Mouse (Mus musculus) limb, embryonic 14.5 days (tissue): ENCODE measurements around the gene Mrtfa. TPM values are rescaled to one million over a fixed set of nuclear protein-coding genes. Genes with fewer than 3 reads are reported as not detected.
A peak's percentile ranks its signal among the peaks of the same experiment; 100 is the strongest.

Source experiments
- ATAC-seq: fragments of 200-750 bp; cut with Nextera tagmentation; 2 replicates; pipeline ENCODE4 v1.8.0; 2017; ENCODE audit warnings: low read depth, moderate number of reproducible peaks, moderate TSS enrichment; ENCODE audit not compliant: low FRiP score
- DNase-seq: peaks from one replicate; pipeline ENCODE4 v3.0.0-alpha.2; 2015; ENCODE audit warnings: low spot score
- H3K27ac ChIP-seq: fragments of 300-500 bp; sonication (generic); replicated peaks from 2 replicates; pipeline ENCODE4 v1.5.1; 2014; ENCODE audit warnings: low read depth, mild to moderate bottlenecking, low read length, moderate library complexity, mixed read lengths
- H3K27me3 ChIP-seq: fragments of 300-500 bp; sonication (generic); 2 replicates; pipeline ENCODE4 v1.6.1; 2014; ENCODE audit warnings: low read length, mixed read lengths; ENCODE audit not compliant: control insufficient read depth, insufficient read depth
- H3K36me3 ChIP-seq: fragments of 300-500 bp; sonication (generic); 2 replicates; pipeline ENCODE4 v1.6.1; 2014; ENCODE audit warnings: mild to moderate bottlenecking, low read length, moderate library complexity, mixed read lengths; ENCODE audit not compliant: control insufficient read depth, insufficient read depth
- H3K4me1 ChIP-seq: fragments of 300-500 bp; sonication (generic); 2 replicates; pipeline ENCODE4 v1.6.1; 2014; ENCODE audit warnings: antibody characterized with exemption, low read length, mixed read lengths; ENCODE audit not compliant: control insufficient read depth, insufficient read depth
- H3K4me2 ChIP-seq: fragments of 300-500 bp; sonication (generic); replicated peaks from 2 replicates; pipeline ENCODE4 v1.6.1; 2014; ENCODE audit warnings: low read depth, mild to moderate bottlenecking, low read length, moderate library complexity; ENCODE audit not compliant: severe bottlenecking
- H3K4me3 ChIP-seq: fragments of 300-500 bp; sonication (generic); replicated peaks from 2 replicates; pipeline ENCODE4 v1.5.1; 2014; ENCODE audit warnings: low read length
- H3K9ac ChIP-seq: fragments of 300-500 bp; sonication (generic); 2 replicates; pipeline ENCODE4 v1.6.1; 2014; ENCODE audit warnings: mild to moderate bottlenecking, low read depth, low read length, moderate library complexity; ENCODE audit not compliant: severe bottlenecking
- H3K9me3 ChIP-seq: fragments of 300-500 bp; sonication (generic); 2 replicates; pipeline ENCODE4 v1.6.1; 2016; ENCODE audit warnings: low read length; ENCODE audit not compliant: control insufficient read depth
- POLR2A ChIP-seq: fragments of 200-500 bp; IDR thresholded peaks from 2 replicates; pipeline ENCODE4 v1.8.0; 2012; ENCODE audit warnings: inconsistent platforms, mild to moderate bottlenecking, moderate library complexity, borderline replicate concordance; ENCODE audit not compliant: insufficient read depth, insufficient read length; ENCODE audit errors: extremely low read depth
- WGBS: fragments of 180-500 bp; shearing (Covaris S2); extraction: QIAGEN DNeasy Blood & Tissue Kit; methylation state at CpG from one replicate; pipeline ENCODE4 v1.1.7; 2014; 5-methylcytosine and 5-hydroxymethylcytosine counted together
- polyA plus RNA-seq, 2 experiments: library from polyadenylated mRNA; depleted of rRNA in 1 of 2; stranded (reverse) in 1 of 2; unstranded in 1 of 2; fragments of >200 nt; fragmentation: Nextera tagmentation in 1 of 2; extraction: Ambion mirVana in 1 of 2; gene quantifications; 2 replicates each; pipeline versions ENCODE4 v1.2.1 to v1.2.3; 2012 to 2014

Gene Mrtfa
- polyA plus RNA-seq, 2 experiments, result 25.2 to 29.8 TPM

DNA sequence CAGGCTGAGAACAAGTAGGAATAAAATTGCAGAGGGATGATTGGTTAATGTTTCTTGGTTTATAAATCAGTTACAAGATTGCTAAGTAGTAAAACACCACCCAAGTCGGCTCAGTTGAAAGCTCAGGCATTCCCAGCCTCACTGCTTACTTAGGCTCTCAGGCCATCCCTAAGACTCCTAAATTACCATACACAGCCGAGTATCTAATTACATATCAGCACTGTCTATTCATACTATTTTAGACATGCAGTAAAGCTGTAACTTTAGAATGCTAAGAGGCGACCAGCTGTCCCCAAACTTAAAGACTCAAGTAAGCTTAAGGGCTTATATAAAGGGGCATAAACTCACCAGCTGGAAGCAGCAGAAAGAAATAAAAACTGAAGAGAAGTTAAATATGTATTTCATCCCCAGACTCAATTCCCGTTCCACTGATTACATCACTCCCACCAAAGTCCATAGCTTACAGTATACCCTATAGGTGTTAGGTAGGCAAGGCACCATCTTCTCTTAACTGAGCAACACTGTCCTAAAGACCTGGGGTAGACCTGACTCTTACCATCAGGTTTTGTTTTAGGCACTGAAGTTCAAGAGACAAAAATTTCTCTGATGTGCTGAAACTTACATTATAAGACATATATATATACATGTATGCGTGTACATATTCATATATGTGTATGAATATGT is 62.3 kb downstream of the Mrtfa start:
- WGBS, result 59% methylated on average over 5 of the region's 5 CpGs
- Histone ChIP-seq H3K4me3 (no peak overlapping the region), H3K4me1 (peaks cover 6% of the 10 kb centered on the region), H3K9me3 (no peaks in the 10 kb centered on the region), H3K27me3 (no peaks in the 10 kb centered on the region), H3K9ac (no peak overlapping the region), H3K36me3 (no peaks in the 10 kb centered on the region), H3K27ac (no peak overlapping the region), H3K4me2 (no peak overlapping the region)
- TF ChIP-seq POLR2A, result no peak
- DNase-seq, result peak; percentile 55
- peak; percentile 80; the same call in 1 of the 2 replicates for ATAC-seq

DNA sequence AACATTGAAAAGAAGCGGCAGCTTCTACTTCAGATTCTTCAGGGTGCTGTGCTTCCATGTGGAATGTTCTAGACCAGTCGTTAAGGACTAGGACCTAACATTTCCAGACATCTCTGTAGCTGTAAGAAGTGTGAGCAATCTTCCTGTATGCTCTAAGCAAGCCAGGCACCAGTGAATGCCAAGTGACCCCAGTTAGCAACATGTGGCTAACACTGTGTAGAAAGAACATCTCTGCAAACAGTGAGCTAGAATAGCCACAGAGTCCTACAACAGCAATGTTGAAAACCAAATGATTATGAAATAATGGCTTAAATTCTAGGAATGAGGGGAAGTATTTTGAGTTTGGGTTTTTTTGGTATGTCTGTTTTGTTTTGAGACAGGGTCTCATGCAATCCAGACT is 66.3 kb downstream of the Mrtfa start:
- Histone ChIP-seq H3K9me3 (no peaks in the 10 kb centered on the region), H3K4me3 (no peak overlapping the region), H3K27ac (no peak overlapping the region), H3K27me3 (no peaks in the 10 kb centered on the region), H3K36me3 (no peaks in the 10 kb centered on the region), H3K4me2 (no peak overlapping the region), H3K4me1 (no peaks in the 10 kb centered on the region), H3K9ac (no peak overlapping the region)
- WGBS, result 88% methylated on average over 2 of the region's 2 CpGs
- DNase-seq, result no peak
- ATAC-seq, result no peak
- TF ChIP-seq POLR2A, result no peak

- Histone ChIP-seq H3K27ac (no peak overlapping the region), H3K36me3 (no peaks in the 10 kb centered on the region), H3K9ac (no peak overlapping the region), H3K27me3 (no peaks in the 10 kb centered on the region), H3K4me3 (no peak overlapping the region), H3K9me3 (no peaks in the 10 kb centered on the region), H3K4me2 (no peak overlapping the region), H3K4me1 (no peaks in the 10 kb centered on the region)
- no peak for TF ChIP-seq POLR2A
- DNase-seq, result no peak
- ATAC-seq, result no peak
- WGBS, result 77% methylated on average over 5 of the region's 5 CpGs
Observed at GRCm38 (mm10) chr15:81123122-81123521, 67.4 kb downstream of the Mrtfa start.

DNA sequence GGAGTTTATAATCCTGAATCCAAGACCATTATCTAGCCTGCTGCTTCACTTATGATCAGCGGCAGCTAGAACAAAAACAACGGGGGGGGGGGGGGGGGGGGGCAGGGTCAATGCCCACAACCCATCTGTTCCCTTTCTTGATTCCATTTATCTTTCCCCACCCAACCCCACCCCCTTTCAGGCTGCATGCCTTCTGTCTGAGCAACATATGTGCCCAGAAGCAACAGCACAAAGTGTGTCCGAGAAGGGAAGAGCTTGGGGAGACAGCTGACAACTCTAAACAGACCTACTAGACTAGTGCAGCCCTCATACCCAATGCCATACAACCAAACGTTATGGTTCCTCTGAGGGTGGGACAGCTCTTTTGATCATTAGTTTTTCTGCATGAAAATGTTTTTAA is 68.0 kb downstream of the Mrtfa start:
- DNase-seq (no peak), ATAC-seq (0 out of 2 replicates have a peak, but pooled peaks have one; percentile 12)
- Histone ChIP-seq H3K9me3 (no peaks in the 10 kb centered on the region), H3K4me1 (no peaks in the 10 kb centered on the region), H3K4me3 (no peak overlapping the region), H3K4me2 (no peak overlapping the region), H3K27me3 (no peaks in the 10 kb centered on the region), H3K9ac (no peak overlapping the region), H3K36me3 (no peaks in the 10 kb centered on the region), H3K27ac (no peak overlapping the region)
- TF ChIP-seq POLR2A, result no peak
- 65% methylated on average over 4 of the region's 4 CpGs for WGBS

DNA sequence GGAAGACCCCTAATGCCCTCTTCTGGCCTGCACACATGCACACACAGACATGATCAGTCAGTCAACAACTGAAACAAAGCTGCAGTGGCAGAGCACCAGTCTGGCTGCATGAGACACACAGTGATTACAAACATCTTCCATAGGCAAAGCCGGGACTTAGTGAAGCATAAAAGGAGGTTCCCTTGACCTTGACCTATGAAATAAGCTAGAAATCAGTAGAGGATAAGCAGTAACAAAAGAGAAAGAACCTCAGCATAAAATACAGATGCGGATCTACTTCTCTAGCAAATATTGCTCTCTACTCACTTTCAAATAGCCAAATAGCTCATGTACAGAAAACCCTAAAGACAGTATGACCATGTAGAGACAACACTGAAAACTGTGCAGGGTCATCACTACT is 68.5 kb downstream of the Mrtfa start:
- ATAC-seq (no peak), DNase-seq (no peak)
- Histone ChIP-seq H3K27ac (no peak overlapping the region), H3K9me3 (no peaks in the 10 kb centered on the region), H3K9ac (no peak overlapping the region), H3K4me2 (no peak overlapping the region), H3K4me1 (no peaks in the 10 kb centered on the region), H3K36me3 (no peaks in the 10 kb centered on the region), H3K4me3 (no peak overlapping the region), H3K27me3 (no peaks in the 10 kb centered on the region)
- TF ChIP-seq POLR2A, result no peak
- WGBS, result 83% methylated on average over 2 of the region's 2 CpGs
